In genomic region chr5:121656866-121657265, GRCm38 (mm10) we compare ENCODE assay signal across 7 mouse cellular contexts. TPM values are rescaled to one million over a fixed set of nuclear protein-coding genes. Genes with fewer than 3 reads are reported as not detected.
DNase-seq lines count a peak whose midpoint lies in the region; TF ChIP-seq lines count a peak whose summit lies in the region.
"Not testable (repeated sequence)": the region's sequence is repeated elsewhere in the genome, so short reads cannot be mapped to it uniquely, and the experiment has no call there.

No protein-coding gene starts in this region.

- peak; percentile 21 to 61 for DNase-seq in heart, adult 18-20 months
- DNase-seq in heart, adult 9 months (ENCODE audit: low spot score in 2 of 2): peak; percentile 14 to 39
- peak; percentile 34 for DNase-seq in kidney, adult 11 months
- peak; percentile 65 for DNase-seq in kidney, adult 9 months
- peak; percentile 35 to 70 for DNase-seq in kidney, postnatal 25 days
- DNase-seq in lung, adult 2 months: peak; percentile 13
- DNase-seq in lung, postnatal 25 days (ENCODE audit: low spot score): peak; percentile 66

- WGBS in lung, adult 2 months: 40% methylated on average over 6 of the region's 6 CpGs

- not testable (repeated sequence) for H3K4me3 ChIP-seq in lung, adult 2 months (replicated peaks; ENCODE audit: extremely low read depth, low read depth, low read length)

- not testable (repeated sequence) for TF ChIP-seq POLR2A in lung, adult 2 months (IDR thresholded peaks at IDR 0.05; ENCODE audit: borderline replicate concordance, extremely low read depth, low read depth, low read length)

- peaks cover 10% of the 10 kb centered on the region for H3K4me1 ChIP-seq in lung, adult 2 months (ENCODE audit: control insufficient read depth, insufficient read depth, low read length)

- TF ChIP-seq CTCF in lung, adult 2 months (IDR thresholded peaks at IDR 0.05; ENCODE audit: insufficient read depth, low read length): not testable (repeated sequence)

RNA-seq across cellular contexts. Expression of gene Acad10, which starts 3.4 kb away (rescaled TPM):
- 10 to 100 TPM; 25.4 to 27.5 TPM for total RNA-seq in heart, adult 18-20 months (2021)
- 6.1 and 7.0 TPM in 2 replicates for polyA plus RNA-seq in lung, adult 2 months (2012; rRNA removed)

RNA-seq across cellular contexts. Expression of gene Brap, which starts 3.5 kb away (rescaled TPM):
- total RNA-seq in heart, adult 18-20 months (2021): 10 to 100 TPM; 26.5 to 28.9 TPM
- polyA plus RNA-seq in lung, adult 2 months (2012; rRNA removed): 28.8 and 30.6 TPM in 2 replicates

RNA-seq across cellular contexts. Expression of gene Acad12, which starts 38.1 kb away (rescaled TPM):
- 10 to 100 TPM; 89.0 to 93.2 TPM for total RNA-seq in heart, adult 18-20 months (2021)
- polyA plus RNA-seq in lung, adult 2 months (2012; rRNA removed): 10.1 and 10.3 TPM in 2 replicates

RNA-seq across cellular contexts. Expression of gene Atxn2, which starts 54.3 kb away (rescaled TPM):
- total RNA-seq in heart, adult 18-20 months (2021): 100 to 1,000 TPM; 137 to 154 TPM
- 107 and 108 TPM in 2 replicates for polyA plus RNA-seq in lung, adult 2 months (2012; rRNA removed)

Comparison
In these comparisons a context has a peak if more than half of its experiments do, and no peak if none do; other contexts are left out.
1. DNase-seq: peak in every context shown above with its lines; median percentile 66 in lung, postnatal 25 days; 65 in kidney, adult 9 months; 52 in kidney, postnatal 25 days; 41 in heart, adult 18-20 months; 34 in kidney, adult 11 months; 26 in heart, adult 9 months; 13 in lung, adult 2 months.